8 mouse cellular contexts compared by ENCODE assay signal in the genomic region with DNA sequence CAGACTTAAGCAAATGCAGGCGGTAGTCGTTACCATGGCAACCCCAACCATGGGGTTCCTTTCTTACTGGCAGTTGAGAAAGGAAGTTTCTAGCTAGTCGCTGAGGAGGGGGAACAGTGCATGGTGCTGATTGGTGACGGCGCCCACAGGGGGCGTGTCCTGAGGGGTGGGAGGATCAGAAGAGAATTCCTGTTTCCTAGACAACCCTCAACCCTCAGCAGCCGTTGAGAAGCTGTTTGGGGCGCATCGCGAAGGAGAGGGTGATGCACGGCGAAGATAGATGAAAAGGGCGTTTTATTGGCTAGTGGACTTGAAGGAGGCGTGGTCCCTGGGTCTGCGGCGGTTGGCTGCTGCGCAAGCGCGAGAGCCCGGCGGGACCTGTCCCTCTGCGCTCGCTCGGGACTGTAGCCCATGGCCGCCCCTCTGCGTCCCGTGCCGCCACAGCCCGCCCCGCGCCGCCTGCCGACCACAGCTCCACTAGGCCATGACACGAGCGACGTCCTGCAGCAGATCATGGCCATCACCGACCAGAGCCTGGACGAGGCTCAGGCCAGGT. TPM values are rescaled to one million over a fixed set of nuclear protein-coding genes. Genes with fewer than 3 reads are reported as not detected.
DNase-seq lines count a peak whose midpoint lies in the region; ATAC-seq and TF ChIP-seq lines count a peak whose summit lies in the region.

Gene Pbx4, plus strand, starts transcription at position 194 of the 556 bp plus-strand sequence.

- H3K4me3 ChIP-seq in hindbrain, embryonic 10.5 days = peak within 1 kb of the TSS; percentile 75
- H3K4me3 ChIP-seq in lung, embryonic 16.5 days (ENCODE audit: low read length) = peak within 1 kb of the TSS; percentile 63
- peak within 1 kb of the TSS; percentile 76 for H3K4me3 ChIP-seq in thymus, adult 2 months (ENCODE audit: control insufficient read depth, insufficient read depth, low read length)

- DNase-seq in Muller cell, postnatal 12 days (ENCODE audit: inconsistent ontology term) = peak; percentile 99
- DNase-seq in cerebellum, adult 9-10 months = peak; percentile 85
- peak; percentile 97 for DNase-seq in hindbrain, embryonic 10.5 days (ENCODE audit: low spot score)
- DNase-seq in layer of hippocampus, adult 9-11 months = peak; percentile 98
- DNase-seq in ovary, adult 18-20 months (ENCODE audit: low spot score) = peak; percentile 90
- peak; percentile 95 for DNase-seq in thymus, adult 2 months

- under 1% methylated on average over 38 of the region's 38 CpGs for WGBS in hindbrain, embryonic 10.5 days
- under 1% methylated on average over 38 of the region's 38 CpGs for WGBS in lung, embryonic 16.5 days
- WGBS in thymus, adult 2 months = under 1% methylated on average over 38 of the region's 38 CpGs

- peak within 1 kb of the TSS; percentile 89 for H3K27ac ChIP-seq in hindbrain, embryonic 10.5 days
- H3K27ac ChIP-seq in lung, embryonic 16.5 days (ENCODE audit: low read length) = no peak within 1 kb of the TSS
- no peak within 1 kb of the TSS for H3K27ac ChIP-seq in thymus, adult 2 months (ENCODE audit: control insufficient read depth, insufficient read depth, low read length)

- TF ChIP-seq CTCF in thymus, adult 2 months (IDR thresholded peaks at IDR 0.05; ENCODE audit: borderline replicate concordance, control insufficient read depth, extremely low read depth, insufficient read depth, low read length, poor library complexity) = 0 out of 2 replicates have a peak, but pooled peaks have one; percentile 14

- ATAC-seq in frontal cortex, adult (ENCODE audit: low TSS enrichment) = peak; percentile 96
- ATAC-seq in lung, embryonic 16.5 days (ENCODE audit: low read depth) = peak; percentile 97

- TF ChIP-seq POLR2A in thymus, adult 2 months (IDR thresholded peaks at IDR 0.05; ENCODE audit: control insufficient read depth, extremely low read depth, insufficient read depth, low read length, poor library complexity) = 0 out of 2 replicates have a peak, but pooled peaks have one; percentile 46

- H3K4me1 ChIP-seq in hindbrain, embryonic 10.5 days (replicated peaks) = peaks cover 23% of the 10 kb centered on the region
- H3K4me1 ChIP-seq in lung, embryonic 16.5 days (replicated peaks; ENCODE audit: control insufficient read depth, insufficient read depth, low read length) = peaks cover 8% of the 10 kb centered on the region; the same call in 1 of the 2 replicates
- H3K4me1 ChIP-seq in thymus, adult 2 months (replicated peaks; ENCODE audit: control insufficient read depth, insufficient read depth, low read length) = peaks cover 24% of the 10 kb centered on the region

- H3K9ac ChIP-seq in lung, embryonic 16.5 days (ENCODE audit: low read length) = peak within 1 kb of the TSS; percentile 66

- H3K9me3 ChIP-seq in hindbrain, embryonic 10.5 days = no peaks in the 10 kb centered on the region
- H3K9me3 ChIP-seq in lung, embryonic 16.5 days (ENCODE audit: control insufficient read depth, low read length) = no peaks in the 10 kb centered on the region

- peak within 1 kb of the TSS; percentile 97 for H3K4me2 ChIP-seq in lung, embryonic 16.5 days (ENCODE audit: low read depth, low read length)

- H3K36me3 ChIP-seq in hindbrain, embryonic 10.5 days = peaks cover 43% of the 10 kb centered on the region
- H3K36me3 ChIP-seq in lung, embryonic 16.5 days (ENCODE audit: control insufficient read depth, insufficient read depth, low read length) = no peaks in the 10 kb centered on the region
- H3K36me3 ChIP-seq in thymus, adult 2 months (ENCODE audit: control insufficient read depth, insufficient read depth, low read length) = no peaks in the 10 kb centered on the region

- no peaks in the 10 kb centered on the region for H3K27me3 ChIP-seq in hindbrain, embryonic 10.5 days (ENCODE audit: insufficient read depth, poor library complexity, severe bottlenecking)
- no peaks in the 10 kb centered on the region for H3K27me3 ChIP-seq in lung, embryonic 16.5 days (ENCODE audit: control insufficient read depth, insufficient read depth, low read depth, low read length)
- H3K27me3 ChIP-seq in thymus, adult 2 months (ENCODE audit: control insufficient read depth, insufficient read depth, low read length) = no peaks in the 10 kb centered on the region

RNA-seq across cellular contexts. Expression of gene Pbx4, which starts in this region (rescaled TPM):
- 39.8 and 49.9 TPM in 2 replicates for polyA plus RNA-seq in hindbrain, embryonic 10.5 days (2016; fragmentation: Nextera tagmentation; extraction: Ambion mirVana)
- 13.4 and 17.1 TPM in 2 replicates for polyA plus RNA-seq in lung, embryonic 16.5 days (2015; fragmentation: Nextera tagmentation; extraction: Ambion mirVana)
- polyA plus RNA-seq in thymus, adult 2 months (2012; rRNA removed) = 29.0 and 34.2 TPM in 2 replicates
